Comparison of ENCODE assay signal across 7 mouse cellular contexts in the genomic region with DNA sequence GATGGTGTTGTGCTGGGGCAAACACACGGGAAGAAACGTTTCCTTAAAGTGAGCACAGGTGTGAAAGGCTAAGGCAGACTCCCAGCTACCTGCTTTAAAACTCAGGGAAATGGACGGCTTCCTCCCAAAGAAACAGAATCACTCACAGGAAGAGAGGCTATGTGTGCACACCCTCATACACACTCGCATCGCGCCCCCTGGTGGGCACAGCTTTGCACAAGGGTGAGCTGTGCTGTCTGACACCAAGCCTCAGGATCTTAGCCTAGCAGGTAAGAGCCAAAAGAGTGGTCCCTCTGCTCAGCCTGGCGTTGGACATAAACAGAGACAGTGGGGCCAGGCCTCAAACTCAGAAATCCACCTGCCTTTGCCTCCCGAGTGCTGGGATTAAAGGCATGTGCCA. TPM values are rescaled to one million over a fixed set of nuclear protein-coding genes. Genes with fewer than 3 reads are reported as not detected.
DNase-seq lines count a peak whose midpoint lies in the region; ATAC-seq lines count a peak whose summit lies in the region.

No protein-coding gene starts in this region.

- H3K4me3 ChIP-seq in intestine, embryonic 16.5 days (ENCODE audit: low read length) = no peak overlapping the region
- no peak overlapping the region for H3K4me3 ChIP-seq in limb, embryonic 10.5 days
- H3K4me3 ChIP-seq in midbrain, embryonic 14.5 days (replicated peaks; ENCODE audit: low read depth, low read length) = no peak overlapping the region

- H3K4me2 ChIP-seq in intestine, embryonic 16.5 days (ENCODE audit: low read depth, low read length) = no peak overlapping the region
- H3K4me2 ChIP-seq in midbrain, embryonic 14.5 days (ENCODE audit: low read length) = no peak overlapping the region

- H3K4me1 ChIP-seq in intestine, embryonic 16.5 days (ENCODE audit: control insufficient read depth, insufficient read depth, low read length) = peaks cover 5% of the 10 kb centered on the region
- peaks cover 16% of the 10 kb centered on the region for H3K4me1 ChIP-seq in limb, embryonic 10.5 days
- H3K4me1 ChIP-seq in midbrain, embryonic 14.5 days (ENCODE audit: control insufficient read depth, insufficient read depth, low read length) = peaks cover 4% of the 10 kb centered on the region; the same call in 1 of the 2 replicates

- peak; percentile 76 for ATAC-seq in intestine, embryonic 16.5 days
- ATAC-seq in midbrain, embryonic 14.5 days (ENCODE audit: low FRiP score, low TSS enrichment) = peak; percentile 56; the same call in 1 of the 2 replicates

- no peak overlapping the region for H3K27ac ChIP-seq in intestine, embryonic 16.5 days (ENCODE audit: low read length)
- H3K27ac ChIP-seq in limb, embryonic 10.5 days = no peak overlapping the region
- H3K27ac ChIP-seq in midbrain, embryonic 14.5 days (replicated peaks; ENCODE audit: low read depth, low read length) = no peak overlapping the region

- WGBS in intestine, embryonic 16.5 days = 3% methylated on average over 8 of the region's 8 CpGs
- WGBS in limb, embryonic 10.5 days = 5% methylated on average over 8 of the region's 8 CpGs
- WGBS in midbrain, embryonic 14.5 days = 7% methylated on average over 8 of the region's 8 CpGs

- peak; percentile 87 to 95 for DNase-seq in adrenal gland, adult (ENCODE audit: inconsistent age in 2 of 2, low spot score in 1 of 2)
- DNase-seq in embryo, embryonic 10 days (ENCODE audit: low spot score) = peak; percentile 96
- peak; percentile 76 for DNase-seq in gastrocnemius, postnatal 25 days
- peak; percentile 95 for DNase-seq in limb, embryonic 10.5 days (ENCODE audit: low spot score)
- peak; percentile 95 for DNase-seq in midbrain, embryonic 14.5 days
- DNase-seq in spleen, adult 18-20 months = peak; percentile 75 to 93

- no peaks in the 10 kb centered on the region for H3K27me3 ChIP-seq in intestine, embryonic 16.5 days (replicated peaks; ENCODE audit: control insufficient read depth, insufficient read depth, low read length)
- peaks cover 29% of the 10 kb centered on the region for H3K27me3 ChIP-seq in limb, embryonic 10.5 days (ENCODE audit: low read depth, poor library complexity, severe bottlenecking)
- no peaks in the 10 kb centered on the region for H3K27me3 ChIP-seq in midbrain, embryonic 14.5 days (ENCODE audit: control insufficient read depth, insufficient read depth, low read length)

- no peaks in the 10 kb centered on the region for H3K36me3 ChIP-seq in intestine, embryonic 16.5 days (ENCODE audit: control insufficient read depth, insufficient read depth, low read length)
- H3K36me3 ChIP-seq in limb, embryonic 10.5 days = no peaks in the 10 kb centered on the region
- no peaks in the 10 kb centered on the region for H3K36me3 ChIP-seq in midbrain, embryonic 14.5 days (ENCODE audit: control insufficient read depth, insufficient read depth, low read length)

- H3K9ac ChIP-seq in intestine, embryonic 16.5 days (ENCODE audit: low read depth, low read length) = no peak overlapping the region
- no peak overlapping the region for H3K9ac ChIP-seq in midbrain, embryonic 14.5 days (replicated peaks; ENCODE audit: low read length)

- H3K9me3 ChIP-seq in intestine, embryonic 16.5 days (ENCODE audit: control insufficient read depth, low read length) = no peaks in the 10 kb centered on the region
- no peaks in the 10 kb centered on the region for H3K9me3 ChIP-seq in limb, embryonic 10.5 days (replicated peaks)
- no peaks in the 10 kb centered on the region for H3K9me3 ChIP-seq in midbrain, embryonic 14.5 days (ENCODE audit: control insufficient read depth, low read length)

RNA-seq across cellular contexts. Expression of gene Stxbp1, which starts 7.2 kb away (rescaled TPM):
- 1 to 10 TPM; 2.7 to 3.8 TPM for total RNA-seq in gastrocnemius, postnatal 25 days (2021)
- polyA plus RNA-seq in intestine, embryonic 16.5 days (2015; fragmentation: Nextera tagmentation; extraction: Ambion mirVana) = 18.1 TPM in 2 replicates
- 10.9 and 12.9 TPM in 2 replicates for polyA plus RNA-seq in limb, embryonic 10.5 days (2016; fragmentation: Nextera tagmentation; extraction: Ambion mirVana)
- 240 and 245 TPM in 2 replicates for polyA plus RNA-seq in midbrain, embryonic 14.5 days (2014; fragmentation: Nextera tagmentation; extraction: Ambion mirVana)

RNA-seq across cellular contexts. Expression of gene Fam129b, which starts 21.7 kb away (rescaled TPM):
- total RNA-seq in gastrocnemius, postnatal 25 days (2021) = 10 to 100 TPM in 1 of 2 experiments, 1 to 10 TPM in 1; 8.1 to 12.4 TPM
- 35.4 and 37.8 TPM in 2 replicates for polyA plus RNA-seq in intestine, embryonic 16.5 days (2015; fragmentation: Nextera tagmentation; extraction: Ambion mirVana)
- 40.9 and 47.9 TPM in 2 replicates for polyA plus RNA-seq in limb, embryonic 10.5 days (2016; fragmentation: Nextera tagmentation; extraction: Ambion mirVana)
- 13.6 and 19.8 TPM in 2 replicates for polyA plus RNA-seq in midbrain, embryonic 14.5 days (2014; fragmentation: Nextera tagmentation; extraction: Ambion mirVana)

Comparison
In these comparisons a context has a peak if more than half of its experiments do, and no peak if none do; other contexts are left out.
1. RNA of gene Stxbp1, which starts 7.2 kb away (polyA plus RNA-seq): 240 to 245 TPM in midbrain, embryonic 14.5 days; 18.1 TPM in intestine, embryonic 16.5 days and 10.9 to 12.9 TPM in limb, embryonic 10.5 days; every median in the first group is over 10 times any median in the second.
2. Peak in every context shown above with its lines, with median percentiles within 50 percentile points of each other: DNase-seq.